Mouse (Mus musculus) embryonic fibroblast, embryonic 13.5 days (primary cell): Measurements from ENCODE around the gene Hilpda.

Experiments used
- CTCF ChIP-seq: IDR thresholded peaks from 2 replicates; pipeline ENCODE4 v1.5.1; 2011; ENCODE audit warnings: mild to moderate bottlenecking, control low read depth, low read length, moderate library complexity, borderline replicate concordance; ENCODE audit not compliant: insufficient read depth
- POLR2A ChIP-seq: IDR thresholded peaks from 2 replicates; pipeline ENCODE4 v1.6.1; 2011; ENCODE audit warnings: low read depth, mild to moderate bottlenecking, control low read depth, low read length, moderate library complexity

GRCm38 (mm10) chr6:29234272-29234671 is 38.0 kb upstream of the Hilpda start:
- peak; percentile 81; the same call in 1 of the 2 replicates for TF ChIP-seq CTCF
- TF ChIP-seq POLR2A, result no peak
